Mouse (Mus musculus) midbrain, embryonic 12.5 days (tissue): ENCODE results near the gene Atp8b3. TPM values are rescaled to one million over a fixed set of nuclear protein-coding genes. Genes with fewer than 3 reads are reported as not detected.

Experiments
- ATAC-seq: fragments of 200-750 bp; cut with Nextera tagmentation; 2 replicates; pipeline ENCODE4 v1.8.0; 2017; ENCODE audit warnings: low read depth, moderate TSS enrichment, moderate library complexity; ENCODE audit not compliant: low FRiP score
- H3K27ac ChIP-seq: fragments of 300-500 bp; sonication (generic); replicated peaks from 2 replicates; pipeline ENCODE4 v1.5.1; 2016; ENCODE audit warnings: mild to moderate bottlenecking
- H3K27me3 ChIP-seq: fragments of 300-500 bp; sonication (generic); 2 replicates; pipeline ENCODE4 v1.6.1; 2016; ENCODE audit warnings: mild to moderate bottlenecking
- H3K36me3 ChIP-seq: fragments of 300-500 bp; sonication (generic); 2 replicates; pipeline ENCODE4 v1.6.1; 2016
- H3K4me1 ChIP-seq: fragments of 300-500 bp; sonication (generic); 2 replicates; pipeline ENCODE4 v1.6.1; 2016
- H3K4me2 ChIP-seq: fragments of 300-500 bp; sonication (generic); replicated peaks from 2 replicates; pipeline ENCODE4 v1.6.1; 2016; ENCODE audit warnings: mild to moderate bottlenecking, moderate library complexity
- H3K4me3 ChIP-seq: fragments of 300-500 bp; sonication (generic); 2 replicates; pipeline ENCODE4 v1.5.1; 2016; ENCODE audit warnings: mild to moderate bottlenecking
- H3K9ac ChIP-seq: fragments of 300-500 bp; sonication (generic); replicated peaks from 2 replicates; pipeline ENCODE4 v1.6.1; 2016; ENCODE audit warnings: mild to moderate bottlenecking, moderate library complexity
- H3K9me3 ChIP-seq: fragments of 300-500 bp; sonication (generic); 2 replicates; pipeline ENCODE4 v1.6.1; 2016; ENCODE audit warnings: mild to moderate bottlenecking
- WGBS: fragments of 180-500 bp; shearing (Covaris S2); methylation state at CpG from one replicate; pipeline ENCODE4 v1.1.7; 2016; 5-methylcytosine and 5-hydroxymethylcytosine counted together
- polyA plus RNA-seq: library from polyadenylated mRNA; unstranded; fragments of >200 nt; fragmentation: Nextera tagmentation; extraction: Ambion mirVana; gene quantifications from 2 replicates; pipeline ENCODE4 v1.2.1, GENCODE M21; 2016

Gene Atp8b3
- polyA plus RNA-seq, 1 experiment from 2014 or later: 0.78 TPM

DNA sequence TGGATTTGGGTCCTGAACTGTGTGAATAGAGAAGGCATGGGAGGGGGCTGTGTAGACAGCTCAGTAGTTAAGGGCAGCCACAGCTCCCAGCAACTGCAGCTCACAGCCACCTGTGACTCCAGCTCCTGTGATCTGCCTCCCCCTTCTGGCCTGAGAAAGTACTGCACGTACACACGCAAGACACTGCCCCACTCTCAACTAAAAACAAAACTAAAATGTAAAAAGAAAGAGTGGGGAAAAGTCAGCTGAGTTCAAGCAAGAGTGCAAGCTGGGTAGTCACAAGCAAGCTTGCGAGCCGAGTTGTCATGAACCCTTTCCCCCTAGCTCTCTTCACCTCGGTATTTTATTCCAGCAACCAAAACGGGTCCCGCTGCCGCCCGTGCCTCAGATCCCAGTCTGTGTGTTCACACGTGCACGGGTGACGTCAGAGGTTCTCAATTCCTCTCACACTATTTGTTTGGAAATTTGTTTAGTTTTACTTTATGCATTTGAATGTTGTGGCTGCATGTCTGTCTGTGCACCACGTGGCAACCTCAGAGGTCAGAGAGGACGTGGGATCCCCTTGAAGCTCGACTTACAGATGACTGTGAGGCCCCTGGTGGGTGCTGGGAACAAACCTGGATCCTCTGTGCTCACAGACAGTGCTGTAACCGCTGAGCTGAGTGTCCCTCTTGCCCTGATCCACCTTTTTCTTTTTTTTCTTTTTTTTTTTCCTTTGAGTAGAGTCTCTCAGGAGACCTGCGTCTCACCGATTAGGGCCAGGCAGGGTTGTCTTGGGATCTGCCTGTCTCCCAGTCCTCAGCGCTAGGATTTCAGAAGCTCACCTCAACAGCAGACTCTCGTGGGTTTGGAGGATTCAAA is 29.3 kb downstream of the Atp8b3 start:
- peak overlapping the region; percentile 53 for H3K4me2 ChIP-seq
- no peak overlapping the region for H3K27ac ChIP-seq
- no peaks in the 10 kb centered on the region for H3K9me3 ChIP-seq
- H3K36me3 ChIP-seq: no peaks in the 10 kb centered on the region
- 12% methylated on average over 20 of the region's 20 CpGs for WGBS
- H3K27me3 ChIP-seq: peaks cover 79% of the 10 kb centered on the region
- peak overlapping the region; percentile 19 for H3K4me3 ChIP-seq
- no peak overlapping the region for H3K9ac ChIP-seq
- peak; percentile 69; the same call in 1 of the 2 replicates for ATAC-seq
- H3K4me1 ChIP-seq: peaks cover 9% of the 10 kb centered on the region

DNA sequence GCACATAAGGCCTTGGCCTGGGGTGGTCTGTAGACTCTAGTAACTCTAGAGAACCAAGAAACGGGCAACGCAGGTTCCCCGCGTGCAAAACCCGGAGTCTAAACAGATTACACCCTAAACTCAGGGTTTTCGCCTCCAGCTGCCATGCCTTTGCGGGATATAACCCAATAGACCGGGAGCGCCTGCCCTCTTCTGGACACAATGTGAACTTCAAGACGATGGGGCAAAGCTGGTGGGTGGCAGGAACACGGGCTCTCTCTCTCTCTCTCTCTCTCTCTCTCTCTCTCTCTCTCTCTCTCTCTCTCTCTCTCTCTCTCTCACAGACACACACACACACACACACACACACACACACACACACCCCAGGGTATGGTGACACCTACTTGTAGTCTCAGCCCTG is 32.7 kb downstream of the Atp8b3 start:
- Histone ChIP-seq H3K9ac (no peak overlapping the region), H3K27ac (no peak overlapping the region), H3K4me1 (peaks cover 9% of the 10 kb centered on the region), H3K9me3 (no peaks in the 10 kb centered on the region), H3K4me3 (no peak overlapping the region), H3K27me3 (peaks cover 82% of the 10 kb centered on the region), H3K4me2 (no peak overlapping the region), H3K36me3 (no peaks in the 10 kb centered on the region)
- ATAC-seq: no peak
- WGBS: under 1% methylated on average over 11 of the region's 11 CpGs

DNA sequence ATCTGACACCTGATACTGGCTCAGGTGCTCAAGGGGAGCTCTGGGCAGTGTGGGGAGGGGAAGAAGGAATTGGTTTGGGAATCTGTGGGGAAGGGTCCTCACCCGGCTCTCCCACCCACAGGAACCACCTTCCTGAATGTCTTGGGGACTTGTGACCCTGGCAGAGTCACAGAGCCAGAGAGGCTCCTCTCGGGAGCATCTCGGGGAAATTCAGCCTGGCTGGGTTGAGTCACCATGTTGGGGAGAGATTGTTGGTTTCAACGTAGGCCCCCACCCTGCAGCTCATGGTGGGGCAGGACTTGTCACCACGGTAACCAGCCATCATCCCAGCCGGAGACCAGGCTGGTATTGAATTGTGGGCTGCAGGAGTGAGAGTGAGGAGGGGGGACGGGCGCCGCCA is 34.2 kb downstream of the Atp8b3 start:
- 0 out of 2 replicates have a peak overlapping the region, but pooled peaks have one; percentile 7 for H3K4me2 ChIP-seq
- no peaks in the 10 kb centered on the region for H3K36me3 ChIP-seq
- H3K9ac ChIP-seq: 0 out of 2 replicates have a peak overlapping the region, but pooled peaks have one; percentile 11
- H3K4me3 ChIP-seq: no peak overlapping the region
- H3K9me3 ChIP-seq: no peaks in the 10 kb centered on the region
- H3K4me1 ChIP-seq: peaks cover 8% of the 10 kb centered on the region
- no peak overlapping the region for H3K27ac ChIP-seq
- H3K27me3 ChIP-seq: peaks cover 87% of the 10 kb centered on the region
- no peak for ATAC-seq
- WGBS: 2% methylated on average over 9 of the region's 9 CpGs

DNA sequence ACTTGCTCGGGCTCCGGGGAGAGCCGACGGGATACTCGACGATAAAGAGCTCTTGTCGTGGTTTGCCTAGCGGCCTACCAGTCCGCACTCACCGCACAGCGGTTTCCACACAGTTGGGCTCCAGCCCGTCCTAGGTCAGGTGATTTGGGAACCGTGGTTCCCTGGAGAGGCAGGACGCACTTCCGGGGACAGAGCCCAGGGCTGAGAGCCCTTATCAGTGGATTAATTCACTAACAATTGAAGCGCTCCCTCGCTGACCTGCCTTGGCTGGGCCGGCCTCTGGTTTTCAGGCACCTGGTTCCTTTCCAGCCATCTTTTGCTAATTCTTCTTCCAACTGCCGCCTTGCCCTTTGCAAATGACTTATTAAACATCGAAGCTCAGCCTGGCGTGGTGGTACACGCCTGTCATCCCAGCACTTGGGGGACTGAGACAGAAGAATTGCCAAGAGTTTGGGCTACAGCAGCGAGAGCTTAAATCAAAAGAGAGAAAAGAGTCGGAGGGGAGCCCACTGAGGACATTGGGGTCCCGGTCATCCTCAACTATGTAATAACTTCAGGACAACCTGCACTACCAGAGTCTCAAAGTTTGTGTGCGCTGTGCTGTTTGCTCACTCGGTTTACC is 35.2 kb downstream of the Atp8b3 start:
- Histone ChIP-seq H3K4me1 (peaks cover 8% of the 10 kb centered on the region), H3K36me3 (no peaks in the 10 kb centered on the region), H3K4me3 (no peak overlapping the region), H3K9ac (no peak overlapping the region), H3K27ac (no peak overlapping the region), H3K4me2 (peak overlapping the region; percentile 19; the same call in 1 of the 2 replicates), H3K27me3 (peaks cover 91% of the 10 kb centered on the region), H3K9me3 (no peaks in the 10 kb centered on the region)
- under 1% methylated on average over 27 of the region's 27 CpGs for WGBS
- ATAC-seq: no peak

DNA sequence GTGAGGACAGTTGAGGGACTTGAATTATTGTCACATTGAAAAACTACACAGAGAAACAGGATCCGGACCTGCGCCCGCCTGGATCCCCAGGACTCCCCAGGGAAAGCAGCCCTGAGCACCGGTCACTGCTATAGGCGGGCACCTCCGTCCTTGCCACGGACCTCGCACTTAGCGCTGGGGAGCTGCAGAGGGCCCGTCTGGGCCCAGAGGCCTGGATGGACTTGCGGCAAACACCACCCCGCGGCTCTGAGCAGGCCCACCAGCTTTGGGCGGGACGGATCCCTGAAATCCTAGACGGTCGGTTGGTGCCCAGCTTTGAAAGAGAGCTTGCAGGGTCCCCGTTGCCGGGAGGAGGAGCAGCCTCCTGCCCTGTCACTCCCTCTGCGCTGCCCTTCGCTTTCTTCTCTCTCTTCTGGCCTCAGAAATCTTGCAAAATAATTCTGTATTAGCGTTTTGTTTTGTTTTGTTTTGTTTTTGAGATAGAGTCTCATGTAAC is 36.1 kb downstream of the Atp8b3 start:
- H3K4me3 ChIP-seq: no peak overlapping the region
- H3K36me3 ChIP-seq: no peaks in the 10 kb centered on the region
- ATAC-seq: no peak
- no peak overlapping the region for H3K4me2 ChIP-seq
- H3K9me3 ChIP-seq: no peaks in the 10 kb centered on the region
- H3K27me3 ChIP-seq: peaks cover 96% of the 10 kb centered on the region
- no peak overlapping the region for H3K9ac ChIP-seq
- 1% methylated on average over 22 of the region's 22 CpGs for WGBS
- H3K27ac ChIP-seq: no peak overlapping the region
- H3K4me1 ChIP-seq: peaks cover 8% of the 10 kb centered on the region

DNA sequence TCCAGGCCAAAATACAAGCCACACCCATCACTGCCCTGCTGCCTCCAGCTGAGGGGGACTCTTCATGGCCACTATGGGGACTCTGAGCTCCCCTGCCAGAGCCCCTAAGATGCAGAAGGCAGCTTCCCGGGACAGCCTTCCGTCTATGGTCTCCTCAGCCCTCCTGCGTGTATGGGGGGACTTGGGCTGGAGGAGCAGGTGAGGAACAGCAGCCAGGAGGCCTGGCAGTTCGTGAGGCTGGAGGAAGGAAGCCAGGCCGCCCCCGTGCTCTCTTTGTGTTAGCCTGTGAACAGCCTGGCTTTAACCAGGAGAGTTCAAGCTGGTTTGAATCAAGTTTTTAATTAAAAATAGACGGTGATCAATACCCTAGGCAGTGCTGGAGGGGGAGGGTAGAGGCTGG is 36.6 kb downstream of the Atp8b3 start:
- ATAC-seq: no peak
- peaks cover 96% of the 10 kb centered on the region for H3K27me3 ChIP-seq
- H3K4me3 ChIP-seq: no peak overlapping the region
- H3K27ac ChIP-seq: no peak overlapping the region
- no peak overlapping the region for H3K9ac ChIP-seq
- no peaks in the 10 kb centered on the region for H3K36me3 ChIP-seq
- H3K4me1 ChIP-seq: peaks cover 8% of the 10 kb centered on the region
- no peaks in the 10 kb centered on the region for H3K9me3 ChIP-seq
- no peak overlapping the region for H3K4me2 ChIP-seq
- WGBS: under 1% methylated on average over 7 of the region's 7 CpGs

DNA sequence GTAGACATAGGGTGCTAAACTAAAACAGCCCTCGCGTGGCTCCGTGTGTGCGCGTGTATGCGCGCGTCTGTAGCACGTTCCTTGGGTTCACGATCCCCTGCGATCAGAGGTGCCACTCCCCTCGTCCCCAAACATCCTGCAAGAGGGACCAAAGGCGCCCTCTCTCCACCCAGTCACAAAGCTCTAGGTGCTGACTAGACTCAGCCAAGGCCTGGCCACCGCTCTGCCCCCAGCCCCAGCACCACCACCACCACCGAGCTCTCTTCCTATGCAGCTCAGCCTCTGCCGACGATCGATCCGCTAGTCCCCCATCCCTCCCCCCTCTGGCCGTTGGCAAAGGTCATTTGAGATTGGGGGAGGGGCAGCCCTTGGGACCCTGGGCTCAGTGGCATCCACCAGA is 42.5 kb downstream of the Atp8b3 start:
- no peak for ATAC-seq

DNA sequence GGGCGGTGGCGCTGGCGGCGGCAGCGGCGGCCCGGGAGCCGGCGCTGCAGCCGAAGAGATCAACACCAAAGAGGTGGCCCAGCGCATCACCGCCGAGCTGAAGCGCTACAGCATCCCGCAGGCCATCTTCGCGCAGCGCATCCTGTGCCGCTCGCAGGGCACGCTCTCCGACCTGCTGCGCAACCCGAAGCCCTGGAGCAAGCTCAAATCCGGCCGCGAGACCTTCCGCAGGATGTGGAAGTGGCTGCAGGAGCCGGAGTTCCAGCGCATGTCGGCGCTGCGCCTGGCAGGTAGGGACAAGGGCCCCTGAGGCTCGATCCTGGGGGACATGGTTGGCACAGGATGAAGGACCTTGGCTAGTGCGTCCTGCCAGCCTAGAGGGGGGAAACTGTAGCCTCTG is 43.0 kb downstream of the Atp8b3 start:
- H3K9me3 ChIP-seq: no peaks in the 10 kb centered on the region
- H3K4me2 ChIP-seq: peak overlapping the region; percentile 53
- no peaks in the 10 kb centered on the region for H3K36me3 ChIP-seq
- WGBS: under 1% methylated on average over 33 of the region's 35 CpGs
- H3K4me1 ChIP-seq: peaks cover 30% of the 10 kb centered on the region
- peaks cover 100% of the 10 kb centered on the region for H3K27me3 ChIP-seq
- no peak for ATAC-seq
- peak overlapping the region; percentile 46 for H3K4me3 ChIP-seq
- peak overlapping the region; percentile 75 for H3K27ac ChIP-seq
- peak overlapping the region; percentile 57 for H3K9ac ChIP-seq

More for the DNA sequence above, 42.5 kb downstream of the Atp8b3 start:
- H3K9ac ChIP-seq: peak overlapping the region; percentile 57; the same call in 1 of the 2 replicates
- no peaks in the 10 kb centered on the region for H3K9me3 ChIP-seq
- H3K27ac ChIP-seq: peak overlapping the region; percentile 75
- no peaks in the 10 kb centered on the region for H3K36me3 ChIP-seq
- H3K4me2 ChIP-seq: peak overlapping the region; percentile 53
- peak overlapping the region; percentile 46 for H3K4me3 ChIP-seq
- peaks cover 100% of the 10 kb centered on the region for H3K27me3 ChIP-seq
- H3K4me1 ChIP-seq: peaks cover 30% of the 10 kb centered on the region
- under 1% methylated on average over 20 of the region's 20 CpGs for WGBS

DNA sequence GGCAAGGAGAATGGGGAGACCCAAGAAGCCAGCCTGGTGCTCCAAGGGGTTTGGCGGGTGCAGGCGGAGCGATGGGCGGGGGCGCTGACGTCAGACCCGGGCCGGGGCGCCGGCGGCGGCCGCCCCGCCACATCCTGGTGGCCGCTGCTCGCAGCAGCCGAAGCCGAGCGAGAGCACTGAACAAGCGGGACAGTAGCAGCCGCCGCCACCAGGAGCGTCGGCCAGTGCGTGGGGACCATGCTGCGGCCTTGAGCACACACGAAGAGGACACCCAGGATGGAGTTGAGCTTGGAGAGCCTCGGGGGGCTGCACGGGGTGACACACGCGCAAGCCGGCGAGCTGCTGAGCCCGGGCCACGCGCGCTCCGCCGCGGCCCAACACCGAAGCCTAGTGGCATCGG is 44.2 kb downstream of the Atp8b3 start, which contains the start of gene Onecut3:
TSS of gene Onecut3 (plus strand) at position 104 of the 400 bp plus-strand sequence.
- H3K9me3 ChIP-seq: no peaks in the 10 kb centered on the region
- peaks cover 100% of the 10 kb centered on the region for H3K27me3 ChIP-seq
- H3K4me1 ChIP-seq: peaks cover 30% of the 10 kb centered on the region
- H3K4me2 ChIP-seq: peak within 1 kb of the TSS; percentile 53
- peak within 1 kb of the TSS; percentile 57 for H3K9ac ChIP-seq
- H3K36me3 ChIP-seq: no peaks in the 10 kb centered on the region
- peak within 1 kb of the TSS; percentile 75 for H3K27ac ChIP-seq
- 1% methylated on average over 42 of the region's 42 CpGs for WGBS
- H3K4me3 ChIP-seq: peak within 1 kb of the TSS; percentile 46
- ATAC-seq: peak; percentile 61; the same call in 1 of the 2 replicates

DNA sequence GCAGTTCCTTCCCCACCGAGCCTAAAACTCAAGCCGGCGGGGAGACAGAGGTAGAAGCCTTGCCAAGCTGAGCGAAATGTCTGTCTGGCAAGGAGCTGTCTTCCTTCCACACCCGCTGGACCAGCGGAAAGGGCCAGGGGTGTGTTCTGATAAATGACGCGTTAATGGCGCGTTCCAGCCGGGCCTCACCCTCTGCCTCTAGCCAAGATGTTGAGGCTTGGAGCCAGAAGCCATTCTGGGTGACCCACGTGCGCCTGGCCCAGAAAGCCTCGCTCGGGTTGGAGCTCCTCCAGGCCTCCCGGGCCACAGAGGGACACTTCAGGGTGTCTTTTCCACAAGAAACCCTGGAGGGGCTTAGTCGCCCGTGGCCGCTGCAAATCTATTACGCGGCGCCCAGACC is 48.9 kb downstream of the Atp8b3 start:
- H3K9ac ChIP-seq: no peak overlapping the region
- 0% methylated on average over 22 of the region's 22 CpGs for WGBS
- ATAC-seq: no peak
- peaks cover 91% of the 10 kb centered on the region for H3K27me3 ChIP-seq
- H3K36me3 ChIP-seq: no peaks in the 10 kb centered on the region
- H3K4me2 ChIP-seq: no peak overlapping the region
- H3K9me3 ChIP-seq: no peaks in the 10 kb centered on the region
- no peak overlapping the region for H3K4me3 ChIP-seq
- peaks cover 8% of the 10 kb centered on the region for H3K4me1 ChIP-seq
- H3K27ac ChIP-seq: no peak overlapping the region

DNA sequence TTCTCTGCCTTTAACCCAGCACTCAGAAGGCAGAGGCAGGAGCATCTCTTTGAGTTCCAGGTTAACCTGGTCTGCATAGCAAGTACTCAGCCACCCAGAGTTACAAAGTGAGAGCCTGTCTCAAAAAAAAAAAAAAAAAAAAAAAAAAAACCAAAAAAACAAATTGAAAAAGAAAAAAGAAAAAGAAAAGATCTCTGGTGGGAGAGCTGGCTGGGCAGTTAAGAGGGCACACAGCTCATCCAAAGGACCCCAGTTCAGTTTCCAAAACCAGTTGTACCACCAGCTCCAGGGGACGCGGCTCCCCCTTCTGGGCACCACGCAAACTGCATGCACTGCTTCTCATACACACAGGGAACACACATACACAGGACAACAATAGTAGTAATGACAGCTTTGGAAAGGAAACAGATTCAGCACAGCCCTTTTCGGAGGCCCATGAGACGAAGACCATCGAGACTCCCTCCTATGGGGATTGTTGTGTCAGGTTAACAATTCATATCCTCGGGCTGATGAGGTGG is 52.0 kb downstream of the Atp8b3 start:
- H3K4me1 ChIP-seq: peaks cover 7% of the 10 kb centered on the region
- no peaks in the 10 kb centered on the region for H3K9me3 ChIP-seq
- ATAC-seq: no peak
- no peaks in the 10 kb centered on the region for H3K36me3 ChIP-seq
- WGBS: 82% methylated on average over 7 of the region's 7 CpGs
- H3K4me2 ChIP-seq: no peak overlapping the region
- H3K27ac ChIP-seq: no peak overlapping the region
- no peak overlapping the region for H3K9ac ChIP-seq
- no peak overlapping the region for H3K4me3 ChIP-seq
- H3K27me3 ChIP-seq: peaks cover 88% of the 10 kb centered on the region

DNA sequence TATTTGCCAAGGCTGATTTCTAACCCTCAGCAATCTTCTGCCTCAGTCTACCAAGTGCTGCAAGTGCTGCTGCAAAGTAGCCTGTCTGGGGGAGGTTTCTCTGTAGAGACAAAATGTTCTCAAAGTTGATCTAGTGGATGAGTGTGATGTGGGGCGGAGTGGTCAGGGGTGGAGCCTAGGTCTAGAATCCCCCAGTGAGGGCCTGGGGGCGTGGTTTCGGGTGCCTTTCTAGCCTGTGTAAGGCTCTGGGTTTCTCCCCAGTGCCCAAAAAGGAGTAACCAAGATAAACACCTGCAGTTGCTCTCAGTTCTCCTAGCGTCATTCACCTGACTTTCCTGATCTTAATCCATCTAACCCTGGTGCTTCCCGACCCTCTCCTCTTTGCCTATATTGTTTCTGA is 57.9 kb downstream of the Atp8b3 start:
- Histone ChIP-seq H3K9ac (no peak overlapping the region), H3K9me3 (no peaks in the 10 kb centered on the region), H3K4me2 (no peak overlapping the region), H3K36me3 (no peaks in the 10 kb centered on the region), H3K27me3 (peaks cover 68% of the 10 kb centered on the region), H3K27ac (no peak overlapping the region), H3K4me3 (no peak overlapping the region), H3K4me1 (peaks cover 11% of the 10 kb centered on the region)
- WGBS: 19% methylated on average over 5 of the region's 5 CpGs
- no peak for ATAC-seq
